Mouse (Mus musculus) limb, embryonic 15.5 days (tissue): ENCODE results near the gene Gcnt2. TPM values are rescaled to one million over a fixed set of nuclear protein-coding genes. Genes with fewer than 3 reads are reported as not detected.

ENCODE experiments used
- ATAC-seq: fragments of 200-750 bp; cut with Nextera tagmentation; 2 replicates; pipeline ENCODE4 v1.8.0; 2017; ENCODE audit warnings: low read depth, moderate TSS enrichment; ENCODE audit not compliant: insufficient number of reproducible peaks, low FRiP score, low TSS enrichment
- H3K27ac ChIP-seq: fragments of 300-500 bp; sonication (generic); 2 replicates; pipeline ENCODE4 v1.5.1; 2015; ENCODE audit warnings: moderate library complexity, mild to moderate bottlenecking, inconsistent platforms
- H3K27me3 ChIP-seq: fragments of 300-500 bp; sonication (generic); 2 replicates; pipeline ENCODE4 v1.6.1; 2015; ENCODE audit warnings: inconsistent platforms
- H3K36me3 ChIP-seq: fragments of 300-500 bp; sonication (generic); 2 replicates; pipeline ENCODE4 v1.6.1; 2015; ENCODE audit warnings: inconsistent platforms
- H3K4me1 ChIP-seq: fragments of 300-500 bp; sonication (generic); 2 replicates; pipeline ENCODE4 v1.6.1; 2015; ENCODE audit warnings: inconsistent platforms
- H3K4me2 ChIP-seq: fragments of 300-500 bp; sonication (generic); 2 replicates; pipeline ENCODE4 v1.6.1; 2015; ENCODE audit warnings: mild to moderate bottlenecking, inconsistent platforms
- H3K4me3 ChIP-seq: fragments of 300-500 bp; sonication (generic); 2 replicates; pipeline ENCODE4 v1.5.1; 2015; ENCODE audit warnings: mild to moderate bottlenecking, inconsistent platforms
- H3K9ac ChIP-seq: fragments of 300-500 bp; sonication (generic); 2 replicates; pipeline ENCODE4 v1.6.1; 2015; ENCODE audit warnings: inconsistent platforms
- H3K9me3 ChIP-seq: fragments of 300-500 bp; sonication (generic); 2 replicates; pipeline ENCODE4 v1.6.1; 2016; ENCODE audit warnings: inconsistent platforms
- WGBS: fragments of 180-500 bp; shearing (Covaris S2); methylation state at CpG from one replicate; pipeline ENCODE4 v1.1.7; 2015; 5-methylcytosine and 5-hydroxymethylcytosine counted together
- polyA plus RNA-seq: library from polyadenylated mRNA; unstranded; fragments of >200 nt; fragmentation: Nextera tagmentation; extraction: Ambion mirVana; gene quantifications from 2 replicates; pipeline ENCODE4 v1.2.1, GENCODE M21; 2015

Gene Gcnt2
- polyA plus RNA-seq, 1 experiment from 2014 or later = 3.4 TPM

- no peak overlapping the region for H3K4me2 ChIP-seq
- 47% methylated on average over 13 of the region's 13 CpGs for WGBS
- ATAC-seq = no peak
Observed at GRCm38 (mm10) chr13:40851961-40852360, 7.6 kb upstream of the Gcnt2 start.

DNA sequence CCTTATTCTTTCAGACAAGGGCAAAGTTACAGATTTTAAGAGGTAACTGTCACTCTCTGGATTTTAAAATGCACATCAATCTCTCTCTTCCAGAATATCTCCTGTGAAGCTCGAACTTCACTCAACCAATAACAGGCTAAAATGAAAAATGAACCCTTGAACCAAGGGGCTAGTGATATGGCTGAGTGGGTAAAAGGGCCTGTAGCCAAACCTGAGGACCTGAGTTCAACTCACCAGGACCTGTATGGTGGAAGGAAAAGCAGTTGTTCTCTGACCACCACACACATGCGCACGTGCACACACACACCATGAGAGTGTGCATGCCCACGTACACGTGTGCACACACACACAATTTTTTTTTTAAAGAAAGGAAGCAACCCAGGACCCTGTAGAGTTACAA, 6.8 kb upstream of the Gcnt2 start:
- Histone ChIP-seq H3K4me2 (no peak overlapping the region), H3K27ac (no peak overlapping the region), H3K9ac (no peak overlapping the region), H3K9me3 (no peaks in the 10 kb centered on the region), H3K36me3 (no peaks in the 10 kb centered on the region), H3K27me3 (no peaks in the 10 kb centered on the region), H3K4me3 (no peak overlapping the region), H3K4me1 (peaks cover 8% of the 10 kb centered on the region; the same call in 1 of the 2 replicates)
- no peak for ATAC-seq
- WGBS = 91% methylated on average over 5 of the region's 5 CpGs

More at GRCm38 (mm10) chr13:40851961-40852360, 7.6 kb upstream of the Gcnt2 start:
- Histone ChIP-seq H3K4me1 (peaks cover 8% of the 10 kb centered on the region; the same call in 1 of the 2 replicates), H3K4me3 (no peak overlapping the region), H3K27ac (no peak overlapping the region), H3K9ac (no peak overlapping the region), H3K27me3 (no peaks in the 10 kb centered on the region), H3K9me3 (no peaks in the 10 kb centered on the region), H3K36me3 (no peaks in the 10 kb centered on the region)

- WGBS = 85% methylated on average over 4 of the region's 4 CpGs
Observed at GRCm38 (mm10) chr13:40853842-40854241, 5.7 kb upstream of the Gcnt2 start.

GRCm38 (mm10) chr13:40854451-40855058, 5.0 kb upstream of the Gcnt2 start:
- H3K4me3 ChIP-seq = peak overlapping the region; percentile 40
- H3K9me3 ChIP-seq = no peaks in the 10 kb centered on the region
- 1% methylated on average over 13 of the region's 13 CpGs for WGBS
- no peaks in the 10 kb centered on the region for H3K27me3 ChIP-seq
- H3K4me1 ChIP-seq = peaks cover 13% of the 10 kb centered on the region
- no peak overlapping the region for H3K27ac ChIP-seq
- H3K36me3 ChIP-seq = no peaks in the 10 kb centered on the region
- ATAC-seq = peak; percentile 78; the same call in 1 of the 2 replicates
- H3K4me2 ChIP-seq = peak overlapping the region; percentile 60
- H3K9ac ChIP-seq = no peak overlapping the region

More at GRCm38 (mm10) chr13:40853842-40854241, 5.7 kb upstream of the Gcnt2 start:
- Histone ChIP-seq H3K36me3 (no peaks in the 10 kb centered on the region), H3K4me2 (peak overlapping the region; percentile 60), H3K4me1 (peaks cover 8% of the 10 kb centered on the region; the same call in 1 of the 2 replicates), H3K9ac (no peak overlapping the region), H3K27ac (no peak overlapping the region), H3K27me3 (no peaks in the 10 kb centered on the region), H3K9me3 (no peaks in the 10 kb centered on the region), H3K4me3 (peak overlapping the region; percentile 40)
- ATAC-seq = no peak

DNA sequence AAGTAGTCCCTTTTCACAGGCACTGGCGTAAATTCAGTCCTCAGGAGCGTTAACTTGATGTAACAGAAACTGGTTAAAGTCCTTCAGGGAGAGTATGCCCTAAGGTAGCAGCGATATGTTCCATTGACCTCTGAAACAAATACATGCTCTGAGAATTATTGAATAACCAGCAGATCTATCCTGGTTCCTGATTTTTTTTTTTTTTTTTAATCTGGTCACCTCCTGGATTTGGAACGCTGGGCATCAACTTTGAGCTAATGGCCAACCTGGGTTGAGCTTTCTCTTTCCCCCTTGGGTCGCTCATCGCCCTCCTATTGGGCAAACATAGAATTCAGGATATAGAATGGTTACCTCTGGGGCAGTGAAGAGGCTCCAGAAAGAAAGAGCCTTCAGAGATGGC, 4.3 kb upstream of the Gcnt2 start:
- Histone ChIP-seq H3K4me3 (no peak overlapping the region; the same call in 1 of the 2 replicates), H3K36me3 (no peaks in the 10 kb centered on the region), H3K9me3 (no peaks in the 10 kb centered on the region), H3K4me1 (peaks cover 19% of the 10 kb centered on the region), H3K9ac (no peak overlapping the region), H3K27ac (no peak overlapping the region), H3K27me3 (no peaks in the 10 kb centered on the region), H3K4me2 (peak overlapping the region; percentile 60; the same call in 1 of the 2 replicates)
- no peak for ATAC-seq
- WGBS = 67% methylated on average over 6 of the region's 6 CpGs

GRCm38 (mm10) chr13:40856786-40857185, 2.8 kb upstream of the Gcnt2 start:
- no peak for ATAC-seq
- H3K27me3 ChIP-seq = no peaks in the 10 kb centered on the region
- H3K27ac ChIP-seq = no peak overlapping the region
- no peak overlapping the region for H3K4me2 ChIP-seq
- no peaks in the 10 kb centered on the region for H3K36me3 ChIP-seq
- WGBS = 83% methylated on average over 8 of the region's 8 CpGs
- no peak overlapping the region for H3K4me3 ChIP-seq
- no peak overlapping the region for H3K9ac ChIP-seq
- no peaks in the 10 kb centered on the region for H3K9me3 ChIP-seq
- H3K4me1 ChIP-seq = peaks cover 19% of the 10 kb centered on the region

- peaks cover 19% of the 10 kb centered on the region for H3K4me1 ChIP-seq
- ATAC-seq = no peak
- H3K9ac ChIP-seq = no peak overlapping the region
- H3K27ac ChIP-seq = no peak overlapping the region
- no peaks in the 10 kb centered on the region for H3K9me3 ChIP-seq
- WGBS = 64% methylated on average over 13 of the region's 13 CpGs
- no peaks in the 10 kb centered on the region for H3K27me3 ChIP-seq
- no peaks in the 10 kb centered on the region for H3K36me3 ChIP-seq
- no peak overlapping the region for H3K4me3 ChIP-seq
- no peak overlapping the region for H3K4me2 ChIP-seq
Observed at GRCm38 (mm10) chr13:40857281-40857818, 2.2 kb upstream of the Gcnt2 start.

DNA sequence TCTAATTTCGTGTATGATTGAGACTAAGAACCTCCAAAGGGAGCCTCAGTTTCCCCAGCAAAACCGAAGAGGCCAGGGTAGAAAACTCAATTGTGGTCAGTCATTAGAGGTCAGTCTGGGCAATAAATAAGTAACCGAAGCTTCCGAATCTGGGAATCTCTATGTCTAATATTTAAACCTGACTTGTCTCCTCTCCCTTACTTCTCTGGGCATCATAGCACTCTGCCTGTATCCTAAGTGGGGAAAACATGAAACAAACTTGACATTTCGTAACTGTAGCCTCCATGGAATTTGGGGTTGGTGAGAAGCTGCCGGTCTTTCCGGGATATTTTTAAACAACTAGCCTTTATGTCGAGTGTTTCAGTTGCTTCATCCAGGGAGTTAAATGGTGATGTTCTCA, 329 bp upstream of the Gcnt2 start:
- Histone ChIP-seq H3K27me3 (no peaks in the 10 kb centered on the region), H3K9me3 (no peaks in the 10 kb centered on the region), H3K4me1 (peaks cover 17% of the 10 kb centered on the region), H3K27ac (no peak overlapping the region), H3K36me3 (no peaks in the 10 kb centered on the region), H3K9ac (no peak overlapping the region), H3K4me2 (peak overlapping the region; percentile 37), H3K4me3 (peak overlapping the region; percentile 29)
- WGBS = 62% methylated on average over 8 of the region's 8 CpGs
- ATAC-seq = no peak

- Histone ChIP-seq H3K9me3 (no peaks in the 10 kb centered on the region), H3K4me3 (no peak overlapping the region), H3K9ac (no peak overlapping the region), H3K27ac (no peak overlapping the region), H3K27me3 (no peaks in the 10 kb centered on the region), H3K4me2 (no peak overlapping the region), H3K4me1 (peaks cover 11% of the 10 kb centered on the region; the same call in 1 of the 2 replicates), H3K36me3 (no peaks in the 10 kb centered on the region)
- WGBS = 90% methylated on average over 9 of the region's 9 CpGs
- no peak for ATAC-seq
Observed at GRCm38 (mm10) chr13:40863006-40863405, 3.5 kb downstream of the Gcnt2 start.

- Histone ChIP-seq H3K36me3 (no peaks in the 10 kb centered on the region), H3K4me2 (peak overlapping the region; percentile 3; the same call in 1 of the 2 replicates), H3K27me3 (no peaks in the 10 kb centered on the region), H3K9ac (no peak overlapping the region), H3K4me3 (no peak overlapping the region), H3K27ac (no peak overlapping the region), H3K4me1 (peaks cover 15% of the 10 kb centered on the region), H3K9me3 (no peaks in the 10 kb centered on the region)
- 12% methylated on average over 16 of the region's 16 CpGs for WGBS
- ATAC-seq = no peak
Observed at GRCm38 (mm10) chr13:40868844-40869587, 9.5 kb downstream of the Gcnt2 start.

- no peaks in the 10 kb centered on the region for H3K36me3 ChIP-seq
- H3K27me3 ChIP-seq = no peaks in the 10 kb centered on the region
- H3K9me3 ChIP-seq = no peaks in the 10 kb centered on the region
- ATAC-seq = no peak
- peaks cover 9% of the 10 kb centered on the region for H3K4me1 ChIP-seq
- no peak overlapping the region for H3K9ac ChIP-seq
- H3K4me3 ChIP-seq = no peak overlapping the region
- 83% methylated on average over 5 of the region's 5 CpGs for WGBS
- H3K4me2 ChIP-seq = no peak overlapping the region
- H3K27ac ChIP-seq = no peak overlapping the region
Observed at GRCm38 (mm10) chr13:40874021-40874420, 14.5 kb downstream of the Gcnt2 start.

DNA sequence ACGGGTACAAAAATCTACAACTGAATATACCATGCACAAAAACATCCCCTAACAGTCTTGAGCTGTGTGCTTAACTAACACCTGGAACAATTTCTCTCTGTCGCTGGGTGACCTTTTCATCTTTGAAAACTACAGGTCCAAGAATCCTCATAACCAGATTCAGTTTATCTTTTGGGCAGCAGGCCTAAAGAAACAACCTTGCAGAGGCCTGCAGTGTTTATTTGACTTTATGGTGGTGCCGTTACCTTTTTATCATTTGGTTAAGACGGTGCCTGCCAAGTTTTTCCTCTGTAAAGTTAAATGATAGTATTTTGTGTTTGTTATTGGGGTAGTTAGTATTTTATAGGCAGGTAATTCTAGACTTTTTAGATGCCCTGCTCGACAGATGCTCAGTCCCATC, 15.9 kb downstream of the Gcnt2 start:
- H3K9me3 ChIP-seq = no peaks in the 10 kb centered on the region
- no peak overlapping the region for H3K9ac ChIP-seq
- H3K4me2 ChIP-seq = no peak overlapping the region
- 0 out of 2 replicates have a peak, but pooled peaks cover 2% of the 10 kb centered on the region for H3K4me1 ChIP-seq
- no peak overlapping the region for H3K4me3 ChIP-seq
- no peak overlapping the region for H3K27ac ChIP-seq
- no peaks in the 10 kb centered on the region for H3K27me3 ChIP-seq
- WGBS = 44% methylated on average over 5 of the region's 5 CpGs
- H3K36me3 ChIP-seq = no peaks in the 10 kb centered on the region
- no peak for ATAC-seq
